Mouse (Mus musculus) thymus, adult 18-20 months (tissue): ENCODE results near the gene Prmt6.

ENCODE experiments used
- DNase-seq, 2 experiments: peaks; one replicate each; pipeline ENCODE4 v3.0.0; 2022; ENCODE audit warnings: mixed read lengths in 2 of 2

The Prmt6 gene

DNA sequence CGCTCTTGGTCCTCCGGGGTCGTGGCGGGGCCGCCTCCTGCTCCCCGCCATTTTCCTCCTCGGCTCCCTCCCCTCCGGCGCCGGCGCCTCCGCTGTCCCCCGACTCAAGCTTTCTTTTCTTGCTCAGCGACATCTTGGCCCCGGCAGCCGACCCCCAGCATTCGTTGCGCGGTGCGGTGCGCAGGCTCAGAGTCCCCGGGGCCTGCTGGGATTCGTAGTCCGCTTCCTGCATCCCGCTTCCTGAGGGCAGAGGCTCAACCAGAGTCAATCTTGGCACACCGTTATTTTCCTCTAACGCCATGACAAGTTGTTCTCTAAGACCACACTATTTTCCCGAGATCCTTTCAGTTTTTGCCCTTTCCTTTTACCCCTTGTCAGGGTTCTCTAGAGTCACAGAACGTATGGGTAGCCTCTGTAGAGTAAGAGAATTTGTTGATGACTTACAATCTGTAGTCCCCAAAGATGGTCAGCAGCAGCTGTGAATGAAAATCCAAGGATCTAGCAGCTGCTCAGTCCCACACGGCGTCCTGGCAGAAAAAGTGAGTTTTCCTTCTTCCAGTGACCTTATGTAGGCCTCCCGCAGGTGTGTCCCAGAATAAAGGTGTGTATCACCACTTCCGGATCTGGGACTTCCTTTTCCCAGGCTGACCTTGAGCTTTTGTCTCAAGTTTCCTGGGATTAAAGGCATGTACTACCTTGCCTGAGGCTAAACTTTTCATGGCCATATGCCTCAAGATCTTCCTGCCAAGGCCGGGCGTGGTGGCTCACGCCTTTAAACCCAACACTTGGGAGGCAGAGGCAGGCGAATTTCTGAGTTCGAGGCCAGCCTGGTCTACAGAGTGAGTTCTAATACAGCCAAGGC lies at the start of gene Prmt6:
Gene Prmt6, minus strand, starts transcription at position 160 of the 862 bp plus-strand sequence.
- DNase-seq: peak; percentile 82 to 84

DNA sequence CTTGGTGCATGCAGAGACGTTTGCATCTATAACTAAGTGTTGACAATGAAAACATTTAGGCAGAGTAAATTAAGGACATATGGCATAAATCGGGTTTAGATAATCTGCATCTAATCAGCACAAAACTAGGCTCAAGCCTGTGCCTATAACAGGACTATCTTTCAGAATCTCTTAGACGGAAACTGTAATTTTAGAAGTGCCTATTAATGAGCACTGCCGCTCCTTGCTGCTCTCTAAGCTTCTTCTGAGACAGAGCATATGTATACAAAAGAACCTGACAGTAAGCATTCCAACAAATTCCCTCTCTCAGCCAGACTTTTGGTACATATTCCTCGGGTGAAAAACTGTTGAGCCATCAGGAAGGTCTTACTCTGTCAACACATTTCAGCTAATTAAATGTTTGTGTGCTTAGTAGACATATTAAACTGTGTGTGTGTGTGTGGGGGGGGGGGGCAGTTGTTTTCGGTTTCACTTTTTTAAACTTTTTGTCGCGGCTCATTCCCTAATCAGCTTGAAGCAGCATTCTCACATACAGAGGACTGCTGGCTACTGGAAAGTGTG lies 39.8 kb upstream of the Prmt6 start:
- no peak for DNase-seq

DNA sequence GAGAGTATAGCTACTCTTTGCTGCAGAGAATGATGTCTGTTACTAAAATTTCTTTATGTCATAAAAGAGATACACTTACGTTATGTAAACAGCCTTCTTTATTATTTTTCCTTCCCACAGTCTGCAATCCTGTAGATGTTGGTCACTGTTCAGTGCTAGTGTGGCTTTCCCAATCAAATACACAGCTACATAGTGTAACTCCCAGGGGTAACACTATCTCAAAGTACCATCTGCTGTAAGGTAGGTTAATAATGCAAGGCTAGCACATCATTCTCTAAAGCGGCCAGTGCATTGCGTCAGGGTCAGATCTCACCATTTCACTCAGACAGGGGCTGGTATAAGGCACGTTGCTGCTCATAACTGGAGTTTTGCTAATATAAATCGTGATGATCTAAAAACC lies 31.9 kb upstream of the Prmt6 start:
- no peak for DNase-seq

DNA sequence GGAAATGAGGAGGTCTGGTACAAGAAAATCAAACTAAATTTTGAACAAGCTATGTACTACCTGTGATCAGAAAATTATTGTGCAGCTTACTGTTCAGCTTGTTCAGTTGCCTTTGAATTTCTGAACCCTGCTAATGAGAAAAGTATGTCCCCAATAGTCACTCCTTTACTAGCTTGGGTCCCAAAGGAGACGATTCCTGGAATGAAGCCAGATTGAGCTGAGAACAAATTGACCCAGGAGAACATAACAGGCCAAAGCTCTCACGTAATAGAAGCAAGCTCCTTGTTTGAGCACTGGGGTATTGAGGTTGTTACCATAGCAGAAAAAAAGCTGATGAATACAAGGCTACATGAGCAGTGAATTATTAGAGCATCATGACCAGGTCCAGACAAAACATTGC lies 17.0 kb upstream of the Prmt6 start:
- no peak for DNase-seq

DNA sequence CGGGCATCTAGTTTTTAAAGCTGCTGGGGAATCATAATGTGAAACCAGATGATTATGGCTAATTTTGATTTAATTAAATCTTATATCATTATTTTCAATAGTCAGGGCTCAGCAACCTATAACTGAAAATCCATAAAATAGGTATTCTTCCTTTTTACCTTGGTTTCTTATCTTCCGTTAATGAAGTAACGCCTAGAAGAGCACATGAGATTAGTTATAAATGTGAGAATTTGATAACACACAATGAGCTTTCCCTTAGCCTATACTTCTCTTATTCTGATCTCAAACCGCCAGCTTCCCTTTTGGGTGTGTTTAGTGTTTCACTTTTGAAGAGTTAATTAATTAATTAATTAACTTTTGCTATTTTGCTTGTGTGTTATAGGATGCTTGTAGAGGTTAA lies 2.3 kb upstream of the Prmt6 start:
- DNase-seq: no peak

DNA sequence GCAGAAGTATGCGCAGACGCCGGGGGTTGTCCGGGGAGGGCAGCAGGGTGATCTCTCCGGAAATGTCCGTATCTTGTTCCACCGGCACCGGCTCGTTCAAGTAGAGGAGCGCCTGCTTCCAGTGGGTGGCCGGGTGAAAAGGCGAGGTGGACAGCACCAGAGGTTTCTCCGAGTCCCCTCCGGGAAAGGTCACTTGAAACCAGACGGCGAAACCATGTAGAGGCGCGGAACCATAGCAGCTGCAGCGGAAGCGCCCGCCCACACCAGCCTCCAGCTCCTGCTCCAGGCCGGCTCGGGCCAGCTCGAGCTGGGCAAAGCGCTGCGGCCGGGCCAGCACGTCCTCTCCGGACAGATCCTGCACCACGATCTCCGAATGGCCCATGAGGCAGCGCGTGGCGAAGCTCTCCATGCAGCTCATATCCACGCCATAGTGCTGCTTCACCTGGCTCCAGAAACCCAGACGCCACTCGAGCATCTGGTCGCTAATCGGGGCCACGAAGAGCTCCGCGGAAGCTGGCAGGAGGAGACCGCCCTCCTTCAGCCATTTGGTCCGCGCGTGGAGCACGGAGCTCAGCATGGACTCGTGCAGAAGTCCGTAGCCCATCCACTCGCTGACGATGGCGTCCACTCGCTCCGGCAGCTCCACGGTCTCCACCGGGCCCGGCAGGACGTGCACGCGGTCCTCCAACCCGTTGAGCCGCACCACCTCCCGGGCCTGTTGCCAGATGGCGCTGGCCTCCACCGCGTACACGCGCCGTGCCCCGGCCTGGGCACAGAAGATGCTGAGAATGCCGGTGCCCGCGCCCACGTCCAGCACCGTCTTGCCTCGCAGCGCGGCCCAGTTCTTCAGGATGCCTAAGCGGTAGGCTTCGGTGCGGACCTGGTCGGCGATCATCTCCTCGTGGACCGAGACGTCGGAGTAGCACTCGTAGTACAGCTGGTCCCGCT lies 633 bp downstream of the Prmt6 start:
- DNase-seq: peak; percentile 38 to 43

DNA sequence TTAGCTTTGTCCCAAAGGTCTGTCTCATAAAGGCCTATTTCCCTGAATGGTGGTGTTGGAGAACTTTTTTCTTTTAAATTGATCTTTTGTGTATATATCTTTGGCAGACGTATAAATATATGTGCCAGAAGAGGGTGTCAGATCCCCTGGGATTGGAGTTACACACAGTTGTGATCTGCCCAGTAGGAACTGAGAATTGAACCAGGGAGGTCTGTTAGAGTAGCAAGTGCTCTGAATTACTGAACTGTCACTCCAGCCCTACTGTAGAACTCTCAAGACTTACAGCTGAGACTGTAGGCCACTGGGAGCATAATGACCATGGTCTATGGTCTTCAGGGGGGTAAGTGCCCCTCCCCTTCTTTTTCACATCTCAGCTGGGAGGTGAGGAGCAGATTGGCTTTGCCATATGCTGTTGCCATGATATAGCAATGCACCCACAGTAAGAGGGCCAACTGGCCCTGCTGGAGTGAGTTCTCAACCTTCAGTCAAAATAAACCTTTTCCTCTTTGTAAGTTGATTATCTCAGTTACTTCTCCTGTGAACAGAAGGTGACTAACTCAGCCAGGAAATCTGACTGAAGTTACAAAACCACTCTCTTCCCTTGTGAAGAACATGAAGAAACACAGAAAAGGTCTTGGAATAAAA lies 13.9 kb downstream of the Prmt6 start:
- DNase-seq: no peak
